Mouse (Mus musculus) embryonic facial prominence, embryonic 11.5 days (tissue): ENCODE results near the gene Irf1. TPM values are rescaled to one million over a fixed set of nuclear protein-coding genes. Genes with fewer than 3 reads are reported as not detected.

Experiments used
- ATAC-seq: fragments of 200-750 bp; cut with Nextera tagmentation; replicated peaks from 2 replicates; pipeline ENCODE4 v1.8.0; 2017; ENCODE audit warnings: low read depth; ENCODE audit not compliant: insufficient number of reproducible peaks, low FRiP score, low TSS enrichment
- DNase-seq: peaks from one replicate; pipeline ENCODE4 v3.0.0-alpha.2; 2015; ENCODE audit warnings: low spot score
- H3K27ac ChIP-seq: fragments of 300-500 bp; sonication (generic); replicated peaks from 2 replicates; pipeline ENCODE4 v1.5.1; 2014; ENCODE audit warnings: mild to moderate bottlenecking, low read depth, low read length, control low read depth
- H3K27me3 ChIP-seq: fragments of 300-500 bp; sonication (generic); 2 replicates; pipeline ENCODE4 v1.6.1; 2014; ENCODE audit warnings: mild to moderate bottlenecking, low read length, moderate library complexity, mixed read lengths; ENCODE audit not compliant: control insufficient read depth, insufficient read depth
- H3K36me3 ChIP-seq: fragments of 300-500 bp; sonication (generic); replicated peaks from 2 replicates; pipeline ENCODE4 v1.6.1; 2014; ENCODE audit warnings: low read depth, mild to moderate bottlenecking, low read length, moderate library complexity, mixed read lengths; ENCODE audit not compliant: control insufficient read depth, insufficient read depth
- H3K4me1 ChIP-seq: fragments of 300-500 bp; sonication (generic); 2 replicates; pipeline ENCODE4 v1.6.1; 2014; ENCODE audit warnings: low read length, mixed read lengths; ENCODE audit not compliant: control insufficient read depth, insufficient read depth
- H3K4me2 ChIP-seq: fragments of 300-500 bp; sonication (generic); 2 replicates; pipeline ENCODE4 v1.6.1; 2014; ENCODE audit warnings: low read depth, mild to moderate bottlenecking, control low read depth, low read length, moderate library complexity
- H3K4me3 ChIP-seq: fragments of 300-500 bp; sonication (generic); 2 replicates; pipeline ENCODE4 v1.5.1; 2014; ENCODE audit warnings: low read depth, low read length, control low read depth
- H3K9ac ChIP-seq: fragments of 300-500 bp; sonication (generic); replicated peaks from 2 replicates; pipeline ENCODE4 v1.6.1; 2014; ENCODE audit warnings: mild to moderate bottlenecking, control low read depth, low read length
- H3K9me3 ChIP-seq: fragments of 300-500 bp; sonication (generic); replicated peaks from 2 replicates; pipeline ENCODE4 v1.6.1; 2016; ENCODE audit warnings: mild to moderate bottlenecking, low read length, inconsistent platforms, mixed read lengths; ENCODE audit not compliant: control insufficient read depth
- WGBS: fragments of 180-500 bp; shearing (Covaris S2); extraction: QIAGEN DNeasy Blood & Tissue Kit; methylation state at CpG from one replicate; pipeline ENCODE4 v1.1.7; 2014; 5-methylcytosine and 5-hydroxymethylcytosine counted together
- polyA plus RNA-seq: library from polyadenylated mRNA; unstranded; fragments of >200 nt; fragmentation: Nextera tagmentation; extraction: Ambion mirVana; gene quantifications from 2 replicates; pipeline ENCODE4 v1.2.1, GENCODE M21; 2014

Gene Irf1
- polyA plus RNA-seq, 1 experiment from 2014 or later, result 7.0 TPM

DNA sequence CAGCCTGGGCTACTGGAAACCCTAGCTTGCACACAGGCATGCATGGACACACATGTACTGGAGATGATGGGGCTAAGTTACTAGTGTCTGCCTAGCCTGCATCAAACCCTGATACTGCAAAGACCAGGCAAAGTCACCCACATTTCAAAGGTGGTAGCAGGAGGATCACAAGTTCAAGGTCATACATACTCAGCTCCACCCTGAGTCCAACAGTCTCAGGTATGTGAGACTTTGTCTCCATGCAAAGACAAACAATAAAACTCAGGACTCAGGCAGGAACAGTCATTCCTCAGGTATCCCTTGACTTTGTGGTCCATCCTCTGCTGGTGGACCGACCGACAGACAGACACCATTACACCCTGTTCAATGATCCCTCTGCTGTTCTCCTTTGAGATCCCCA is 7.4 kb upstream of the Irf1 start:
- H3K27me3 ChIP-seq, result no peaks in the 10 kb centered on the region; the same call in 1 of the 2 replicates
- DNase-seq, result no peak
- WGBS, result 82% methylated on average over 2 of the region's 2 CpGs
- no peak overlapping the region for H3K4me3 ChIP-seq
- no peak overlapping the region for H3K27ac ChIP-seq
- peak overlapping the region; percentile 78; the same call in 1 of the 2 replicates for H3K4me2 ChIP-seq
- H3K36me3 ChIP-seq, result no peaks in the 10 kb centered on the region
- H3K9me3 ChIP-seq, result no peaks in the 10 kb centered on the region
- ATAC-seq, result no peak
- H3K9ac ChIP-seq, result 0 out of 2 replicates have a peak overlapping the region, but pooled peaks have one; percentile 22
- peaks cover 7% of the 10 kb centered on the region; the same call in 1 of the 2 replicates for H3K4me1 ChIP-seq

DNA sequence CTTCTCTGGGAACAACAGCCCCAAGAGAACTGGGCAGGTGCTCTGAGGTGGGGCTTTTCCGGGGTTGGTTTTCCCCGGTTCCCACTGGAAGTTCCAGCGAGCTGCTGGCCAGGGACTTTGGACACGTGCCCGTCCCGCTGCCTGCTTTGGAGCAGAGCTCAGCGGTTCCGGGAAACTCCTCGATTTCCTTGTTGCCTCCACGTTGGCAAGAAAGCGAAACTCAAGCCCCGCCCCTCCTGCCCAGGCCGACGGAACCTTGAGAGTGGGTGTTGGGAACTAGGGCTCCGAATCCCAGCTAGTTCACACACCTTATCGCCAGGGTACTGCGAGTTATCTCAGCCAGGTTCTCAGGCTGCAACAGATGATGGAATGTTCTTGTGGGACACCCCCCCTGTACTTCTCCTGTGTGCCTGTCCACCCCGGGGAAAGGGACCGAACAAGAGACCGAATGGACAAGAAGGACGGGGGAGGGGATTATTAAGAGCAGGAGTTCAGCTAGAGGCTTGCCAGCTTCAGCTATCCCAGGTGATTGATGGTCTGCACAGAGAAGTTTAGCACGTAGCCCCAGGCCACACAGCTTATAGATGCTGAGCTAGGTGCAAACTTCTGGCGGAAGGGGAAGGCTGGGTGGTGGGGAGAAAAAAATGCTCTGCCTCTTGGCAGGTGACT is 6.9 kb upstream of the Irf1 start:
- Histone ChIP-seq H3K4me1 (peaks cover 7% of the 10 kb centered on the region; the same call in 1 of the 2 replicates), H3K36me3 (no peaks in the 10 kb centered on the region), H3K27me3 (no peaks in the 10 kb centered on the region; the same call in 1 of the 2 replicates), H3K4me2 (peak overlapping the region; percentile 78), H3K9ac (peak overlapping the region; percentile 68), H3K4me3 (peak overlapping the region; percentile 27), H3K27ac (peak overlapping the region; percentile 75; the same call in 1 of the 2 replicates), H3K9me3 (no peaks in the 10 kb centered on the region)
- ATAC-seq (no peak), DNase-seq (peak; percentile 52)
- WGBS, result 9% methylated on average over 23 of the region's 23 CpGs

DNA sequence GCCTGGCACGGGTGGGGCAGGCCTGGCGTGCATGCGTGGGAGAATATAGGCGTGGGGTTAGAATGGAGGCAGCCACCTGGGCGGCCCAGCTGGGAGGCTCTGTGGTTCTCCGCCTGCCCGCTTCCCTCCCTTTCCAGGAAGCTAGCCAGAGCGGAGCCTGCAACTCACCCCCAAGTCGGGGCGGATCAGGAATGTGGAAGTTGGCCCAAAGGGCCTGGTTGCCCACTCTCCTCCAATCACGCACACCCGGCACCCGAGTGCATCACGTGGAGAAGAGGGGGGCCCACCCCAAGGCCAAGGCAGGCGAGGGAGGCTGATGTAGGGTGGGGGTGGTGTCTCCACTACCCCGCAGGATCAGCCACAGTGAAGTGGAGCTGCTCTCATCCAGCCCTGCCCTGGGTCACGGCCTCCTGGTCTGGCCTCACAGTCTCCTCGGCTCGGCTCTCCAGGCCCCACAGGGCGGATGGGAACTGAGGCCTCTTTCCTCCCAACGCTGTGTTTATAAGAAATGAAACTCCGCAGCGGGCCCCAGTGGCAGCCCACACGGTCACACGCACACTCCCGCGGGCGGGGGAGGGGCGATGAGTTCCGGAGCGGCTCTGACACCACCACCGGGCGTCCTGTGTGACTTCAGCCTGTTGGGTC is 6.2 kb upstream of the Irf1 start:
- WGBS, result under 1% methylated on average over 33 of the region's 33 CpGs
- no peaks in the 10 kb centered on the region for H3K9me3 ChIP-seq
- peak; percentile 72 for ATAC-seq
- H3K36me3 ChIP-seq, result no peaks in the 10 kb centered on the region
- peaks cover 7% of the 10 kb centered on the region; the same call in 1 of the 2 replicates for H3K4me1 ChIP-seq
- peak; percentile 83 for DNase-seq
- H3K4me3 ChIP-seq, result peak overlapping the region; percentile 27
- H3K27ac ChIP-seq, result peak overlapping the region; percentile 75
- peak overlapping the region; percentile 78 for H3K4me2 ChIP-seq
- peak overlapping the region; percentile 68 for H3K9ac ChIP-seq
- H3K27me3 ChIP-seq, result no peaks in the 10 kb centered on the region; the same call in 1 of the 2 replicates

DNA sequence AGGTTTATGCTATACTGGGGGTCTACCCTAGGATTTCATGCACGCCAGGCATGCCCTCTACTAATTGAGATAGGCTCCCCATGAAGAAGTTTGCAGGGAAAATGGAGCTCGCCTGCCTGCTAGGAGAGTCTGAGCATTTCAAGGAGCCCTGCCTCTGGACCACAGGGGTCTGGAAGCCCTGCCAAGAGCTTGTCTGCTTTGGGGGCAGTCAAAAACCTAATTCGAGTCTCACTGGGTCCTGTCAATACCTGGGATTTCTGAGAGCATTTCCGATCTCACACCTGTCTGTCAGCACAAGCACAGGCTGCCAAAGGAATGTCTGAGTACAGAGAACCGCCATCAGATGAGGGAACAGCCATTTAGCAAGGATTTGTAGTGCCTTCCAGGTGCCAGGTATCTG is 5.2 kb upstream of the Irf1 start:
- Histone ChIP-seq H3K4me3 (no peak overlapping the region), H3K27ac (no peak overlapping the region), H3K36me3 (no peaks in the 10 kb centered on the region), H3K27me3 (no peaks in the 10 kb centered on the region; the same call in 1 of the 2 replicates), H3K4me2 (no peak overlapping the region), H3K9me3 (no peaks in the 10 kb centered on the region), H3K9ac (no peak overlapping the region), H3K4me1 (peaks cover 7% of the 10 kb centered on the region)
- no peak for DNase-seq
- 45% methylated on average over 5 of the region's 5 CpGs for WGBS
- ATAC-seq, result no peak

DNA sequence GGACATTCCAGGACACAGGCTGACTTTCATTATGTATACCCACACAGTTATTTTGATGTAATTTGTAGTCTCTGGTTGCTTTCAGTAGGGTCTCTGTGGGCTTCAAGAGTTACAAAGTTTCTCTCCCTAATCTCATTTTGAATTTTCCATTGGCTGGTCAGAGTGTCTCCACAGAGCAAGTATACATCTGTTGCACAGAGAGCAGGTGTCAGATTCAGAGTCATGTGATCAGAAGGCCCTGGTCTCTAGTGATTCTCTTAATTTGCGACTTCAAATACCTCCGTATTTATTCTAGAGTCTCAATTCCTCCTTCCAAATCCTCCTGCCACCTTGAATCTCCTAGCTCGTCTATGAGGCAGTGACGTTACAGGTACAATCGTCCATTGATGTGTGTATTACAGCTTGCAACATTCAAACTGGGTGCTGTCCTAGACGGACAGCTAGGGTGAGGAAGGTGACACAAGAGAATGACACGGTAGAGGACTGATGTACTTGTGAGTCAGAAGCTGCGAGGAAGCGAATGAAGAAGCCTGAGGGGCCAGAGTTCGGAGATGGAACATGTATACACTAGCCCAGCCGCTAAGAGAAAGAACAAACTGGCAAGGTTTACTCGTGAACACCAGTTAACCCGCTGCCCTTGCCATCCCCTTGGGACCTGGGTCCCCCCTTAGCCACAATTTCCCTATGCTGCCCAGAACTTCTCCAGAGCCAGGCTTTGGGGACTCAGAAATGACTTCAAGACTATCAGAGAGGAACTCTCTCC is 1.2 kb upstream of the Irf1 start:
- WGBS, result 71% methylated on average over 13 of the region's 13 CpGs
- Histone ChIP-seq H3K9ac (no peak overlapping the region), H3K27me3 (no peaks in the 10 kb centered on the region), H3K9me3 (no peaks in the 10 kb centered on the region), H3K27ac (no peak overlapping the region), H3K36me3 (no peaks in the 10 kb centered on the region), H3K4me2 (no peak overlapping the region), H3K4me1 (peaks cover 3% of the 10 kb centered on the region), H3K4me3 (no peak overlapping the region)
- DNase-seq (no peak), ATAC-seq (no peak)

DNA sequence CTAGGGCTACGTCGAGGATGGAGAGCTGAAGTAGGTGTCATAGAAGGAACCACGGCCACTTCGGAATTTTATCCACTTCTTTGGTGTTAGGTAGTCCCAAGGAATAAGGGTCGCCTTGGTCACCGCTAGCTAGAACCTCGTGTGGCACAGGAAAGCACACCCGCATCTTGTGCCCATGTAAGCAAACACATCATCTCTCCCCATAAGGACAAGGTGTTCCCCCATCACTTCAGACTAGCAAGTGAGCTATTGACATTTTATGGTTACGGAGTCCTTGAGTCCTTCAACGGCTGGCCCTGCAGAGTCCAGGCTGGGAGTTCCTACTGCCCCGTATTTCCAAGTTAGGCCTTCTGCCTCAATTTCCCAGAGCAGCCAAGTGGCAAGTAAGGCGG is 633 bp upstream of the Irf1 start:
- Histone ChIP-seq H3K9ac (no peak overlapping the region), H3K4me3 (no peak overlapping the region; the same call in 1 of the 2 replicates), H3K27ac (no peak overlapping the region), H3K4me1 (no peaks in the 10 kb centered on the region; the same call in 1 of the 2 replicates), H3K27me3 (no peaks in the 10 kb centered on the region), H3K4me2 (peak overlapping the region; percentile 94), H3K36me3 (no peaks in the 10 kb centered on the region), H3K9me3 (no peaks in the 10 kb centered on the region)
- 57% methylated on average over 12 of the region's 12 CpGs for WGBS
- ATAC-seq, result no peak
- DNase-seq, result no peak

DNA sequence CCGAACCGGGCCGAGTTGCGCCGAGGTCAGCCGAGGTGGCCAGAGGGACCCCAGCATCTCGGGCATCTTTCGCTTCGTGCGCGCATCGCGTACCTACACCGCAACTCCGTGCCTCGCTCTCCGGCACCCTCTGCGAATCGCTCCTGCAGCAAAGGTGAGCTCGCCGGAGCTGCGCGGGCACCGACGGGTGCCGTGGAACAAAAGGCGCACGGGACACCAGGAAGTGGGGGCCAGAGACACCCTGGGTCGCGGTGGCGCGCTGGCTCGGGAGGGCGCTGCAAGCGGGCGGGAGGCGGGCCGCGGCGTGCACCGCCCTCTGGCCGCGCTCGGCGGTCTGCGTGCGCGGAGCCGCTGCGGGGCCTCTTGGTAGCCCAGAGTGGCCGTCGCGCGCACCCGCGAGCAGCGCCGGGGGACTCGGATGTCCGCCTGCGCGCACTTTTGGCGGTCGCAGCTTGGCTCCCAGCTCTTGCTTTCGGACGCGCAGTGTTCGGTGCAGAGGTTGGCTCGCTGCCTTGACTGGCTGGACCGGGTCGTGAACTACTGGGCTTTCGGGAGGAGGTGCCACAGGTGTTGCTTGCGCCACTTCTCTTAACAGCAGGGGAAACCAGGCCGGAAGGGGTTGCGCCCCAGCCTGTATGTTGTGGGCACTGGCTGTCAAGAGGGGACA is 444 bp downstream of the Irf1 start:
- Histone ChIP-seq H3K4me3 (peak overlapping the region; percentile 64), H3K27me3 (no peaks in the 10 kb centered on the region), H3K9ac (peak overlapping the region; percentile 66), H3K4me2 (peak overlapping the region; percentile 94), H3K9me3 (no peaks in the 10 kb centered on the region), H3K27ac (peak overlapping the region; percentile 36; the same call in 1 of the 2 replicates), H3K4me1 (no peaks in the 10 kb centered on the region; the same call in 1 of the 2 replicates), H3K36me3 (no peaks in the 10 kb centered on the region)
- DNase-seq (peak; percentile 79), ATAC-seq (peak; percentile 70)
- WGBS, result under 1% methylated on average over 75 of the region's 75 CpGs
